Mouse (Mus musculus) forebrain, embryonic 15.5 days (tissue): ENCODE measurements around the gene Slc22a3. TPM values are rescaled to one million over a fixed set of nuclear protein-coding genes. Genes with fewer than 3 reads are reported as not detected.
A peak's percentile ranks its signal among the peaks of the same experiment; 100 is the strongest.

ENCODE experiments used
- ATAC-seq: fragments of 200-750 bp; cut with Nextera tagmentation; replicated peaks from 2 replicates; pipeline ENCODE4 v1.8.0; 2017; ENCODE audit warnings: mild to moderate bottlenecking, moderate TSS enrichment, moderate library complexity
- H3K27ac ChIP-seq: fragments of 300-500 bp; sonication (generic); replicated peaks from 2 replicates; pipeline ENCODE4 v1.5.1; 2015; ENCODE audit warnings: mild to moderate bottlenecking, inconsistent platforms
- H3K27me3 ChIP-seq: fragments of 300-500 bp; sonication (generic); 2 replicates; pipeline ENCODE4 v1.6.1; 2015; ENCODE audit warnings: inconsistent platforms
- H3K36me3 ChIP-seq: fragments of 300-500 bp; sonication (generic); 2 replicates; pipeline ENCODE4 v1.6.1; 2015; ENCODE audit warnings: mild to moderate bottlenecking, inconsistent platforms
- H3K4me1 ChIP-seq: fragments of 300-500 bp; sonication (generic); 2 replicates; pipeline ENCODE4 v1.6.1; 2015; ENCODE audit warnings: inconsistent platforms
- H3K4me2 ChIP-seq: fragments of 300-500 bp; sonication (generic); replicated peaks from 2 replicates; pipeline ENCODE4 v1.6.1; 2015; ENCODE audit warnings: mild to moderate bottlenecking, inconsistent platforms
- H3K4me3 ChIP-seq: fragments of 300-500 bp; sonication (generic); 2 replicates; pipeline ENCODE4 v1.5.1; 2015; ENCODE audit warnings: mild to moderate bottlenecking, inconsistent platforms
- H3K9ac ChIP-seq: fragments of 300-500 bp; sonication (generic); replicated peaks from 2 replicates; pipeline ENCODE4 v1.6.1; 2015; ENCODE audit warnings: mild to moderate bottlenecking, inconsistent platforms
- H3K9me3 ChIP-seq: fragments of 300-500 bp; sonication (generic); 2 replicates; pipeline ENCODE4 v1.6.1; 2016; ENCODE audit warnings: inconsistent platforms
- WGBS: fragments of 180-500 bp; shearing (Covaris S2); methylation state at CpG from one replicate; pipeline ENCODE4 v1.1.7; 2015; ENCODE audit warnings: mixed read lengths; 5-methylcytosine and 5-hydroxymethylcytosine counted together
- polyA plus RNA-seq: library from polyadenylated mRNA; unstranded; fragments of >200 nt; fragmentation: Nextera tagmentation; extraction: Ambion mirVana; gene quantifications from 2 replicates; pipeline ENCODE4 v1.2.1, GENCODE M21; 2015

Slc22a3 gene
- polyA plus RNA-seq, 1 experiment from 2014 or later = 0.51 TPM

- Histone ChIP-seq H3K4me2 (no peak overlapping the region), H3K27ac (no peak overlapping the region), H3K9ac (no peak overlapping the region), H3K27me3 (no peaks in the 10 kb centered on the region), H3K4me1 (no peaks in the 10 kb centered on the region), H3K36me3 (no peaks in the 10 kb centered on the region), H3K4me3 (no peak overlapping the region), H3K9me3 (no peaks in the 10 kb centered on the region)
- 80% methylated on average over 8 of the region's 8 CpGs for WGBS
- ATAC-seq = no peak
Observed at GRCm38 (mm10) chr17:12385049-12385794, 122.3 kb downstream of the Slc22a3 start.

- WGBS = 20% methylated on average over 2 of the region's 2 CpGs
- no peak overlapping the region for H3K4me2 ChIP-seq
- H3K9ac ChIP-seq = no peak overlapping the region
- ATAC-seq = peak; percentile 77; the same call in 1 of the 2 replicates
- no peak overlapping the region for H3K4me3 ChIP-seq
- no peaks in the 10 kb centered on the region for H3K4me1 ChIP-seq
- H3K27ac ChIP-seq = no peak overlapping the region
- no peaks in the 10 kb centered on the region for H3K9me3 ChIP-seq
- no peaks in the 10 kb centered on the region for H3K36me3 ChIP-seq
- H3K27me3 ChIP-seq = no peaks in the 10 kb centered on the region
Observed at GRCm38 (mm10) chr17:12382531-12382930, 125.0 kb downstream of the Slc22a3 start.

- Histone ChIP-seq H3K9me3 (no peaks in the 10 kb centered on the region), H3K4me1 (no peaks in the 10 kb centered on the region), H3K4me3 (no peak overlapping the region), H3K36me3 (no peaks in the 10 kb centered on the region), H3K27ac (no peak overlapping the region), H3K9ac (no peak overlapping the region), H3K4me2 (no peak overlapping the region), H3K27me3 (no peaks in the 10 kb centered on the region)
- WGBS = 86% methylated on average over 2 of the region's 2 CpGs
- ATAC-seq = no peak
Observed at GRCm38 (mm10) chr17:12381579-12381978, 125.9 kb downstream of the Slc22a3 start.

GRCm38 (mm10) chr17:12380287-12380686 lies 127.2 kb downstream of the Slc22a3 start:
- WGBS = 92% methylated on average over 4 of the region's 4 CpGs
- Histone ChIP-seq H3K27me3 (no peaks in the 10 kb centered on the region), H3K4me1 (no peaks in the 10 kb centered on the region), H3K27ac (no peak overlapping the region), H3K4me3 (no peak overlapping the region), H3K9ac (no peak overlapping the region), H3K4me2 (no peak overlapping the region), H3K9me3 (no peaks in the 10 kb centered on the region), H3K36me3 (no peaks in the 10 kb centered on the region)
- no peak for ATAC-seq

- Histone ChIP-seq H3K36me3 (no peaks in the 10 kb centered on the region), H3K27me3 (no peaks in the 10 kb centered on the region), H3K4me2 (no peak within 1 kb of the TSS), H3K4me3 (no peak within 1 kb of the TSS), H3K27ac (no peak within 1 kb of the TSS), H3K4me1 (no peaks in the 10 kb centered on the region), H3K9ac (no peak within 1 kb of the TSS), H3K9me3 (no peaks in the 10 kb centered on the region)
- 91% methylated on average over 11 of the region's 11 CpGs for WGBS
- ATAC-seq = no peak
Observed at GRCm38 (mm10) chr17:12377981-12378705, 129.4 kb downstream of the Slc22a3 start, which contains the start of gene Plg. TSS of gene Plg (plus strand) at chr17:12378608.

GRCm38 (mm10) chr17:12373601-12374144 lies 133.8 kb downstream of the Slc22a3 start:
- H3K27me3 ChIP-seq = no peaks in the 10 kb centered on the region
- H3K36me3 ChIP-seq = no peaks in the 10 kb centered on the region
- no peaks in the 10 kb centered on the region for H3K9me3 ChIP-seq
- H3K4me1 ChIP-seq = no peaks in the 10 kb centered on the region
- no peak overlapping the region for H3K4me3 ChIP-seq
- WGBS = 73% methylated on average over 3 of the region's 3 CpGs
- H3K9ac ChIP-seq = no peak overlapping the region
- H3K27ac ChIP-seq = no peak overlapping the region
- no peak overlapping the region for H3K4me2 ChIP-seq
- ATAC-seq = no peak

- H3K9ac ChIP-seq = no peak overlapping the region
- WGBS = 22% methylated on average over 4 of the region's 4 CpGs
- ATAC-seq = peak; percentile 40; the same call in 1 of the 2 replicates
- H3K9me3 ChIP-seq = no peaks in the 10 kb centered on the region
- no peaks in the 10 kb centered on the region for H3K4me1 ChIP-seq
- H3K27ac ChIP-seq = no peak overlapping the region
- no peak overlapping the region for H3K4me3 ChIP-seq
- H3K27me3 ChIP-seq = no peaks in the 10 kb centered on the region
- H3K36me3 ChIP-seq = no peaks in the 10 kb centered on the region
- H3K4me2 ChIP-seq = no peak overlapping the region
Observed at GRCm38 (mm10) chr17:12372021-12372420, 135.5 kb downstream of the Slc22a3 start.

- H3K9me3 ChIP-seq = no peaks in the 10 kb centered on the region
- 36% methylated on average over 10 of the region's 10 CpGs for WGBS
- H3K4me1 ChIP-seq = no peaks in the 10 kb centered on the region
- H3K27ac ChIP-seq = no peak overlapping the region
- H3K4me3 ChIP-seq = no peak overlapping the region
- H3K27me3 ChIP-seq = no peaks in the 10 kb centered on the region
- no peak overlapping the region for H3K4me2 ChIP-seq
- no peak overlapping the region for H3K9ac ChIP-seq
- 0 out of 2 replicates have a peak, but pooled peaks have one; percentile 18 for ATAC-seq
- H3K36me3 ChIP-seq = no peaks in the 10 kb centered on the region
Observed at GRCm38 (mm10) chr17:12371310-12371925, 136.1 kb downstream of the Slc22a3 start.

GRCm38 (mm10) chr17:12370289-12370688 lies 137.2 kb downstream of the Slc22a3 start:
- Histone ChIP-seq H3K9me3 (no peaks in the 10 kb centered on the region), H3K27ac (no peak overlapping the region), H3K36me3 (no peaks in the 10 kb centered on the region), H3K27me3 (no peaks in the 10 kb centered on the region), H3K4me1 (no peaks in the 10 kb centered on the region), H3K4me3 (no peak overlapping the region), H3K9ac (no peak overlapping the region), H3K4me2 (no peak overlapping the region)
- WGBS = 94% methylated on average over 4 of the region's 4 CpGs
- no peak for ATAC-seq

GRCm38 (mm10) chr17:12369393-12369792 lies 138.1 kb downstream of the Slc22a3 start:
- no peak for ATAC-seq
- no peaks in the 10 kb centered on the region for H3K9me3 ChIP-seq
- no peaks in the 10 kb centered on the region for H3K36me3 ChIP-seq
- no peak overlapping the region for H3K27ac ChIP-seq
- H3K4me3 ChIP-seq = no peak overlapping the region
- H3K27me3 ChIP-seq = no peaks in the 10 kb centered on the region
- H3K4me2 ChIP-seq = no peak overlapping the region
- no peak overlapping the region for H3K9ac ChIP-seq
- peaks cover 3% of the 10 kb centered on the region; the same call in 1 of the 2 replicates for H3K4me1 ChIP-seq
- WGBS = 75% methylated on average over 5 of the region's 5 CpGs
